Mouse (Mus musculus): ENCODE data around the gene Ppp3r1.

GRCm38 (mm10) chr11:17159738-17160241 is 727 bp downstream of the Ppp3r1 start:
- no peak for TF ChIP-seq CTCF (IDR thresholded peaks at IDR 0.05; ENCODE audit: extremely low read depth, insufficient read depth, low read length)
- no peak for TF ChIP-seq POLR2A (IDR thresholded peaks at IDR 0.05; ENCODE audit: extremely low read depth, insufficient read depth, low read length)

All from cortical plate, adult 2 months (tissue).